Mouse (Mus musculus) heart, postnatal 0 days (tissue): ENCODE measurements around the gene Slc25a30. TPM values are rescaled to one million over a fixed set of nuclear protein-coding genes. Genes with fewer than 3 reads are reported as not detected.
"Not testable (repeated sequence)": the region's sequence is repeated elsewhere in the genome, so short reads cannot be mapped to it uniquely, and the experiment has no call there.

Experiments
- ATAC-seq: fragments of 200-750 bp; cut with Nextera tagmentation; 2 replicates; pipeline ENCODE4 v1.8.0; 2017; ENCODE audit warnings: low read depth, moderate number of reproducible peaks, moderate library complexity; ENCODE audit not compliant: insufficient read depth
- DNase-seq: peaks from one replicate; pipeline ENCODE4 v3.0.0-alpha.2; 2016; ENCODE audit warnings: low spot score
- H3K27ac ChIP-seq: fragments of 300-500 bp; sonication (generic); 2 replicates; pipeline ENCODE4 v1.5.1; 2014; ENCODE audit warnings: low read depth, mild to moderate bottlenecking
- H3K27me3 ChIP-seq: fragments of 300-500 bp; sonication (generic); 2 replicates; pipeline ENCODE4 v1.6.1; 2014; ENCODE audit warnings: low read length, mixed read lengths; ENCODE audit not compliant: control insufficient read depth, insufficient read depth
- H3K36me3 ChIP-seq: fragments of 300-500 bp; sonication (generic); replicated peaks from 2 replicates; pipeline ENCODE4 v1.6.1; 2014; ENCODE audit warnings: low read length, mixed read lengths; ENCODE audit not compliant: control insufficient read depth, insufficient read depth
- H3K4me1 ChIP-seq: fragments of 300-500 bp; sonication (generic); 2 replicates; pipeline ENCODE4 v1.6.1; 2014; ENCODE audit warnings: antibody characterized with exemption; ENCODE audit not compliant: control insufficient read depth, insufficient read depth
- H3K4me2 ChIP-seq: fragments of 300-500 bp; sonication (generic); 2 replicates; pipeline ENCODE4 v1.6.1; 2014; ENCODE audit warnings: low read depth, mild to moderate bottlenecking, low read length, moderate library complexity
- H3K4me3 ChIP-seq: fragments of 300-500 bp; sonication (generic); 2 replicates; pipeline ENCODE4 v1.5.1; 2014; ENCODE audit warnings: low read depth, low read length
- H3K9ac ChIP-seq: fragments of 300-500 bp; sonication (generic); replicated peaks from 2 replicates; pipeline ENCODE4 v1.6.1; 2014; ENCODE audit warnings: low read depth, low read length, mixed read lengths
- H3K9me3 ChIP-seq: fragments of 300-500 bp; sonication (generic); replicated peaks from 2 replicates; pipeline ENCODE4 v1.6.1; 2016; ENCODE audit warnings: low read length; ENCODE audit not compliant: control insufficient read depth
- CTCF ChIP-seq: IDR thresholded peaks from 2 replicates; pipeline ENCODE4 v1.5.1; 2016; ENCODE audit warnings: antibody characterized with exemption, control low read depth, low read depth
- EP300 ChIP-seq: IDR thresholded peaks from 2 replicates; pipeline ENCODE4 v1.6.1; 2016; ENCODE audit warnings: antibody characterized with exemption, low read depth
- WGBS: fragments of 180-500 bp; shearing (Covaris S2); extraction: QIAGEN DNeasy Blood & Tissue Kit; methylation state at CpG from one replicate; pipeline ENCODE4 v1.1.7; 2014; 5-methylcytosine and 5-hydroxymethylcytosine counted together
- polyA plus RNA-seq: library from polyadenylated mRNA; unstranded; fragments of >200 nt; fragmentation: Nextera tagmentation; extraction: Ambion mirVana; gene quantifications from 2 replicates; pipeline ENCODE4 v1.2.1, GENCODE M21; 2015
- total RNA-seq: library from RNA; depleted of rRNA; stranded (reverse); fragments of >200 nt; gene quantifications from 2 replicates; pipeline ENCODE4 v1.2.3, GENCODE M21; 2014; ENCODE audit warnings: low replicate concordance

Slc25a30 gene
- total and polyA plus RNA-seq, 2 experiments from 2014 or later = 6.3 to 39.2 TPM

- TF ChIP-seq EP300 (no peak), CTCF (no peak)
- no peak overlapping the region for H3K4me3 ChIP-seq
- ATAC-seq = peak; percentile 93
- H3K36me3 ChIP-seq = peaks cover 22% of the 10 kb centered on the region
- H3K9ac ChIP-seq = peak overlapping the region; percentile 41
- 29% methylated on average over 8 of the region's 8 CpGs for WGBS
- no peaks in the 10 kb centered on the region for H3K9me3 ChIP-seq
- peak; percentile 90 for DNase-seq
- no peaks in the 10 kb centered on the region for H3K27me3 ChIP-seq
- peaks cover 14% of the 10 kb centered on the region for H3K4me1 ChIP-seq
- H3K4me2 ChIP-seq = no peak overlapping the region
- H3K27ac ChIP-seq = peak overlapping the region; percentile 92
These were observed 13.4 kb downstream of the Slc25a30 start for GRCm38 (mm10) chr14:75773431-75773830.

- not testable (repeated sequence) for H3K4me2 ChIP-seq, ATAC-seq, H3K4me3 ChIP-seq, H3K27me3 ChIP-seq, DNase-seq, H3K9me3 ChIP-seq
- Histone ChIP-seq H3K36me3 (peaks cover 22% of the 10 kb centered on the region), H3K27ac (peak overlapping the region; percentile 92), H3K4me1 (peaks cover 14% of the 10 kb centered on the region), H3K9ac (0 out of 2 replicates have a peak overlapping the region, but pooled peaks have one; percentile 41)
- WGBS = 69% methylated on average over 3 of the region's 3 CpGs
These were observed 14.4 kb downstream of the Slc25a30 start for GRCm38 (mm10) chr14:75772407-75772806.

- H3K36me3 ChIP-seq = peaks cover 27% of the 10 kb centered on the region
- H3K27me3 ChIP-seq = no peaks in the 10 kb centered on the region
- no peak overlapping the region for H3K27ac ChIP-seq
- H3K4me1 ChIP-seq = peaks cover 14% of the 10 kb centered on the region
- TF ChIP-seq CTCF = no peak
- no peak for TF ChIP-seq EP300
- no peak for DNase-seq
- H3K9ac ChIP-seq = no peak overlapping the region
- H3K9me3 ChIP-seq = no peaks in the 10 kb centered on the region
- no peak for ATAC-seq
- H3K4me3 ChIP-seq = no peak overlapping the region
- H3K4me2 ChIP-seq = no peak overlapping the region
- 89% methylated on average over 8 of the region's 8 CpGs for WGBS
These were observed 15.7 kb downstream of the Slc25a30 start for GRCm38 (mm10) chr14:75771101-75771501.

GRCm38 (mm10) chr14:75769334-75769733 is 17.5 kb downstream of the Slc25a30 start:
- Histone ChIP-seq H3K36me3 (peaks cover 35% of the 10 kb centered on the region), H3K27ac (no peak overlapping the region), H3K4me3 (no peak overlapping the region), H3K4me2 (no peak overlapping the region), H3K9me3 (no peaks in the 10 kb centered on the region), H3K4me1 (peaks cover 14% of the 10 kb centered on the region), H3K9ac (no peak overlapping the region), H3K27me3 (no peaks in the 10 kb centered on the region)
- 84% methylated on average over 9 of the region's 9 CpGs for WGBS
- DNase-seq = no peak
- no peak for ATAC-seq
- TF ChIP-seq CTCF (no peak), EP300 (no peak)

GRCm38 (mm10) chr14:75768275-75768608 is 18.6 kb downstream of the Slc25a30 start:
- no peak overlapping the region for H3K9ac ChIP-seq
- 11% methylated on average over 1 of the region's 1 CpGs for WGBS
- peaks cover 7% of the 10 kb centered on the region for H3K4me1 ChIP-seq
- H3K4me3 ChIP-seq = no peak overlapping the region
- ATAC-seq (no peak), DNase-seq (no peak)
- no peak for TF ChIP-seq EP300
- H3K27me3 ChIP-seq = no peaks in the 10 kb centered on the region
- H3K9me3 ChIP-seq = no peaks in the 10 kb centered on the region
- no peak overlapping the region for H3K4me2 ChIP-seq
- H3K36me3 ChIP-seq = peaks cover 45% of the 10 kb centered on the region
- H3K27ac ChIP-seq = no peak overlapping the region

- no peaks in the 10 kb centered on the region for H3K9me3 ChIP-seq
- no peak overlapping the region for H3K4me2 ChIP-seq
- no peak overlapping the region for H3K27ac ChIP-seq
- no peak overlapping the region for H3K9ac ChIP-seq
- H3K4me3 ChIP-seq = no peak overlapping the region
- H3K36me3 ChIP-seq = peaks cover 51% of the 10 kb centered on the region
- DNase-seq (peak; percentile 65), ATAC-seq (peak; percentile 78)
- no peaks in the 10 kb centered on the region for H3K27me3 ChIP-seq
- peaks cover 5% of the 10 kb centered on the region for H3K4me1 ChIP-seq
- no peak for TF ChIP-seq EP300
- TF ChIP-seq CTCF = peak; percentile 89
- 57% methylated on average over 17 of the region's 17 CpGs for WGBS
These were observed 19.2 kb downstream of the Slc25a30 start for GRCm38 (mm10) chr14:75767492-75768274.
